Mouse (Mus musculus) CD4-positive, CD25-positive, alpha-beta regulatory T cell (primary cell): ENCODE results near the gene Hmox1. TPM values are rescaled to one million over a fixed set of nuclear protein-coding genes. Genes with fewer than 3 reads are reported as not detected.

Experiments
- polyA plus RNA-seq: library from polyadenylated mRNA; unstranded; fragments of 100-300 nt; shearing (Covaris generic); gene quantifications from one replicate; pipeline ENCODE4 v1.2.1, GENCODE M21; 2017

Gene Hmox1
- 6.9 TPM for polyA plus RNA-seq

DNA sequence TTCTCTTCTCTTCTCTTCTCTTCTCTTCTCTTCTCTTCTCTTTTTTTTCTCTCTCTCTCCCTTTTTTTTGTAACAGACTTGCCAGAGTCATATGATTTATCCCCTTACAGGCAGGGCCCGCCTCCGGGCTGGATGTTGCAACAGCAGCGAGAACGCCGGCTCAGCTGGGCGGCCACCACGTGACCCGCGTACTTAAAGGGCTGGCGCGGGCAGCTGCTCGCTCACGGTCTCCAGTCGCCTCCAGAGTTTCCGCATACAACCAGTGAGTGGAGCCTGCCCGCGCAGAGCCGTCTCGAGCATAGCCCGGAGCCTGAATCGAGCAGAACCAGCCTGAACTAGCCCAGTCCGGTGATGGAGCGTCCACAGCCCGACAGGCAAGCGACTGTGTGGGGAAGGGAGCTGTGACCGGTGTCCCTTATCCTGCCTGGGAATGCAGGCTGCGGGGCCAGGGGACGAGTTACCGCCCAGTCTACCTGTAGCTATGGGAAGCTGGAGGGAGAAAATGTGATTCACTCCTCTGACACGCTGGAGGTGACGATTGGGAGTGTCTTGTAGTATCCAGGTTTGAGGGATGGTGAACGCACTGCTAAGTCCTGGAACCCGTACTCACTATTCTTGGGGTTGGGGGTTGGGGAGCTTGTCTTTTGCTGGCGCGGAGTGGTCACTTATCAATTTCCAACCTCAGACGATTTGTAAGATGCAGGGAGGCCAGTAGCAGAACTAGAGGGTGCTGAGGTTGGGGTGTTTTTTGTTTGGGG lies at the start of gene Hmox1:
Gene Hmox1 (plus strand): TSS at position 223 of the 758 bp plus-strand sequence.

DNA sequence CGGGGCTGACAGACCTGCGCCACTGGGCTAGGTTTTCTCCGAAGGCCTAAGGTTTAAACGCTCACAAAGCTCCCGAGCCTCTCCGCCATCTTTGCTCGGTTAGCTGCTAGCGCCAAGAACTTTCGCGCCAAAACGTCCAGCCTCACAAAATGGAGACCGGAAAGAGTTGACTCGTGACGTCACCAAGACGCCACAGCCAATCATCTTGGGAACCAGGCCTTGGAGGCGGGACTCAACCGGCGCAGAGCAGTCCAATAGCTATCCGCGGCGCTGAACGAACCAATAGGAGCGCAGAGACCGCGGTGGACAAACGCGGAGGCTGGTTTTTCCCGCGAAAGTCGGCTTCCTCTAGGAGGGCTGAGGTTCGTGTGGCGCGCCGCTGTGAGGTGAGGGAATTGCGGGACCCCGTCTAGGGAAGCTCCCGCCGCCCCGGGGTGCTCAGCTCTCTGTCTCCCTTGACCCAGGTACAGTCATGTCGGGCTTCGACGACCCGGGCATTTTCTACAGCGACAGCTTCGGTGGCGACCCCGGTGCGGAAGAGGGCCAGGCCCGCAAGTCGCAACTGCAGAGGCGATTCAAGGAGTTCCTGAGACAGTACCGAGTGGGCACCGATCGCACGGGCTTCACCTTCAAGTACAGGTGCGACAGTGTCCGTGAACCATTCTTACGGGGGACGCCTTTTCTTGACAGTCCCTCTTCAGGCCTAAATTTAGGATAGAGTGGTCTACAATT lies 16.0 kb downstream of the Hmox1 start, which contains the start of gene Mcm5:
Gene Mcm5 (plus strand): TSS at position 334 of the 732 bp plus-strand sequence.

Other genes starting within 250 kb of the Hmox1 start
- gene Isx, start 220.4 kb upstream of the Hmox1 start, polyA plus RNA-seq, result not detected
- 21.4 TPM for gene Hmgxb4, start 100.3 kb upstream of the Hmox1 start, polyA plus RNA-seq
- 19.0 TPM for gene Tom1, start 59.9 kb upstream of the Hmox1 start, polyA plus RNA-seq
- 55.2 TPM for gene Mcm5, start 15.9 kb downstream of the Hmox1 start, polyA plus RNA-seq
- gene Rasd2, start 120.3 kb downstream of the Hmox1 start, polyA plus RNA-seq, result not detected